Mouse (Mus musculus): ENCODE measurements around the gene Hddc3. TPM values are rescaled to one million over a fixed set of nuclear protein-coding genes. Genes with fewer than 3 reads are reported as not detected.
A peak's percentile ranks its signal among the peaks of the same experiment; 100 is the strongest.

The Hddc3 gene
- polyA plus RNA-seq (2015; fragmentation: Nextera tagmentation; extraction: Ambion mirVana) = 14.7 and 15.4 TPM in 2 replicates

GRCm38 (mm10) chr7:80342858-80343257 lies at the start of gene Hddc3:
Hddc3 (plus strand) TSS chr7:80343104.
- 1% methylated on average over 25 of the region's 25 CpGs for WGBS
- H3K9ac ChIP-seq = peak within 1 kb of the TSS; percentile 76
- H3K4me1 ChIP-seq (replicated peaks) = peaks cover 27% of the 10 kb centered on the region
- peak; percentile 35 for ATAC-seq
- H3K4me2 ChIP-seq (replicated peaks) = peak within 1 kb of the TSS; percentile 72
- H3K36me3 ChIP-seq = no peaks in the 10 kb centered on the region
- peak within 1 kb of the TSS; percentile 54 for H3K4me3 ChIP-seq (replicated peaks)
- H3K9me3 ChIP-seq = no peaks in the 10 kb centered on the region
- H3K27me3 ChIP-seq (replicated peaks) = no peaks in the 10 kb centered on the region
- peak within 1 kb of the TSS; percentile 66 for H3K27ac ChIP-seq

- peak; percentile 99 for ATAC-seq
- H3K9me3 ChIP-seq = no peaks in the 10 kb centered on the region
- H3K4me2 ChIP-seq (replicated peaks) = peak within 1 kb of the TSS; percentile 64
- peaks cover 3% of the 10 kb centered on the region; the same call in 1 of the 2 replicates for H3K4me1 ChIP-seq (replicated peaks)
- H3K27me3 ChIP-seq (replicated peaks) = no peaks in the 10 kb centered on the region
- H3K4me3 ChIP-seq (replicated peaks) = peak within 1 kb of the TSS; percentile 66
- 0 out of 2 replicates have a peak, but pooled peaks cover 6% of the 10 kb centered on the region for H3K36me3 ChIP-seq
- H3K27ac ChIP-seq = peak within 1 kb of the TSS; percentile 78
- WGBS = under 1% methylated on average over 52 of the region's 52 CpGs
- peak within 1 kb of the TSS; percentile 55 for H3K9ac ChIP-seq
Observed at GRCm38 (mm10) chr7:80294062-80294763, 48.7 kb upstream of the Hddc3 start, which contains the start of gene Prc1. Prc1 (plus strand) TSS chr7:80294450.

GRCm38 (mm10) chr7:80294764-80295648 lies 47.9 kb upstream of the Hddc3 start:
- Histone ChIP-seq H3K27ac (peak overlapping the region; percentile 78), H3K27me3 (replicated peaks) (no peaks in the 10 kb centered on the region), H3K4me1 (replicated peaks) (peaks cover 3% of the 10 kb centered on the region; the same call in 1 of the 2 replicates), H3K9ac (peak overlapping the region; percentile 55), H3K36me3 (0 out of 2 replicates have a peak, but pooled peaks cover 9% of the 10 kb centered on the region), H3K4me3 (replicated peaks) (peak overlapping the region; percentile 66), H3K4me2 (replicated peaks) (peak overlapping the region; percentile 64), H3K9me3 (no peaks in the 10 kb centered on the region)
- WGBS = 6% methylated on average over 37 of the region's 37 CpGs
- peak; percentile 74 for ATAC-seq

DNA sequence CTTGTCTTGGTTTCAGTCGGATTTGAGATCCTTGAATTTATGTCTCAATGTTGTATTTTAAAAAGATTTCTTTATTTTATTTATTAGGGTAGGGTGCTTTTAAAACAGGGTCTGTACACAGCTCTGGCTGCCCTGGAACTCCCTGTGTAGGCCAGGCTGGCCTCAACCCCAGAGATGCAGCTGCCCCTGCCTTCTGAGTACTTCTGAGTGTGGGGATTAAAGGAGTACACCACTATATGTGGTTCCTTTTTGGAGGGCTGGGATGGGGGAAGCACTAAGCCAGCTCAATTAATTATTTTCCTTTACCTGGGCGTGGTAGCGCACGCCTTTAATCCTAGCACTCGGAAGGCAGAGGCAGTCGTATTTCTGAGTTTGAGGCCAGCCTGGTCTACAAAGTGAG lies 46.4 kb upstream of the Hddc3 start:
- H3K4me2 ChIP-seq (replicated peaks) = 0 out of 2 replicates have a peak overlapping the region, but pooled peaks have one; percentile 64
- no peak overlapping the region for H3K4me3 ChIP-seq (replicated peaks)
- peaks cover 10% of the 10 kb centered on the region; the same call in 1 of the 2 replicates for H3K36me3 ChIP-seq
- H3K9me3 ChIP-seq = no peaks in the 10 kb centered on the region
- H3K27ac ChIP-seq = no peak overlapping the region
- no peaks in the 10 kb centered on the region for H3K27me3 ChIP-seq (replicated peaks)
- no peak overlapping the region for H3K9ac ChIP-seq
- ATAC-seq = no peak
- H3K4me1 ChIP-seq (replicated peaks) = peaks cover 3% of the 10 kb centered on the region; the same call in 1 of the 2 replicates
- 89% methylated on average over 6 of the region's 6 CpGs for WGBS

DNA sequence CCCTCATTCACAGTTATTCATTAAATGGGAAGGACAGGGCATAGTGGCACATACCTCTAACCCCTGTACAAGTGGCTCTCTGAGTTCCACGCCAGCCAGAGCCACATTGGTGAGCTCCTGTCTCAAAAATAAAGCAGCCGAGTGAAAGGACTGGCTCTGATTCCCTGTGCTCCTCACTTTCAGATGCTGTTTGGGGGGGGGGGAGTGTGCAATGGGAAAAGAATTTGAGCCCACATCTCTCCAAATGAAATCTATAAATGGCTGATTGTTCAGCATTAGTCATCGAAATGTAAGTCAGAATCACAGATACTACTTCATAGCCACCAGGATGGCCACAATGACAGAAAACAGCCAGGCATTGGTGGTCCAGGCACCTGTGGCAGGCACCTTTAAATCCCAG lies 45.9 kb upstream of the Hddc3 start:
- Histone ChIP-seq H3K4me2 (replicated peaks) (no peak overlapping the region), H3K9me3 (no peaks in the 10 kb centered on the region), H3K9ac (no peak overlapping the region), H3K4me1 (replicated peaks) (peaks cover 3% of the 10 kb centered on the region; the same call in 1 of the 2 replicates), H3K4me3 (replicated peaks) (no peak overlapping the region), H3K27ac (no peak overlapping the region), H3K27me3 (replicated peaks) (no peaks in the 10 kb centered on the region), H3K36me3 (peaks cover 16% of the 10 kb centered on the region)
- no peak for ATAC-seq
- WGBS = 87% methylated on average over 3 of the region's 3 CpGs

DNA sequence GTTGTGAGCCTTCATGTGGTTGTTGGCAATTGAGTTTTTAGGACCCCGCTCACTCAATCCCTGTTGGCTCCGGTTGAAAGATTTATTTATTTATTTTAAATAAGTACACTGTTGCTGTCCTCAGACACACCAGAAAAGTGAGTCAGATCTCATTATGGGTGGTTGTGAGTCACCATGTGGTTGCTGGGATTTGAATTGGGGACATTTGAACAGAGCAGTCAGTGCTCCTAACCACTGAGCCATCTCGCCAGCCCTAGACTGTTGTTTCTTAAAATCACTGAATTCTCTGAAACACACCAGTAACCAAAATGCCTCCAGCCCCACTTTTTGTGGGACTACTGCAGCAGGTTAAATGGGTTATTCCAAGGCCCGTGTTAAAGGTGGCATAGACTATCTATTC lies 44.1 kb upstream of the Hddc3 start:
- ATAC-seq = no peak
- Histone ChIP-seq H3K9me3 (no peaks in the 10 kb centered on the region), H3K4me3 (replicated peaks) (no peak overlapping the region), H3K27ac (no peak overlapping the region), H3K9ac (no peak overlapping the region), H3K4me2 (replicated peaks) (no peak overlapping the region), H3K36me3 (peaks cover 24% of the 10 kb centered on the region), H3K27me3 (replicated peaks) (no peaks in the 10 kb centered on the region), H3K4me1 (replicated peaks) (peaks cover 3% of the 10 kb centered on the region; the same call in 1 of the 2 replicates)
- WGBS = 88% methylated on average over 4 of the region's 4 CpGs

DNA sequence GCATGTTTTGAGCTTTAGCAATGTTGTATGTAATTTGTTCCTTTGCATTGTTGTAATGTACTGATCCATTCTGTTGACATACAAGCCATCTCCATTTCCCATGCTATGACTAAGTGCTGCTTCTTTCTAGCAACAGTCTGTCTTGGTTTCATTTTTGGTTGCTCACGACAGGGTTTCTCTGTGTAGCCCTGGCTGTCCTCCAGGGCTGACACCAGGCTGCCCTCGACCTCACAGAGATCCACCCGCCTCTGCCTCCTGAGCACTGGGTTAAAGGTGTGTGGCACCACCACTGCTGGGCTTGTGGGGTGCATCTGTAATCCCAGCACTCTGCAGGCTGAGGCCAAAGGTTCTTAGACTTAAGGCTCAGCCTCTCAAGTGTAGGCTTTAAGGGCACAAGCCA lies 43.3 kb upstream of the Hddc3 start:
- no peak overlapping the region for H3K4me3 ChIP-seq (replicated peaks)
- H3K36me3 ChIP-seq = peaks cover 31% of the 10 kb centered on the region
- WGBS = 79% methylated on average over 3 of the region's 3 CpGs
- peaks cover 3% of the 10 kb centered on the region; the same call in 1 of the 2 replicates for H3K4me1 ChIP-seq (replicated peaks)
- H3K4me2 ChIP-seq (replicated peaks) = no peak overlapping the region
- ATAC-seq = no peak
- H3K9me3 ChIP-seq = no peaks in the 10 kb centered on the region
- H3K27ac ChIP-seq = no peak overlapping the region
- no peak overlapping the region for H3K9ac ChIP-seq
- H3K27me3 ChIP-seq (replicated peaks) = no peaks in the 10 kb centered on the region

- Histone ChIP-seq H3K9ac (no peak overlapping the region), H3K27me3 (replicated peaks) (no peaks in the 10 kb centered on the region), H3K4me1 (replicated peaks) (peaks cover 3% of the 10 kb centered on the region; the same call in 1 of the 2 replicates), H3K27ac (no peak overlapping the region), H3K9me3 (no peaks in the 10 kb centered on the region), H3K4me2 (replicated peaks) (no peak overlapping the region), H3K4me3 (replicated peaks) (no peak overlapping the region), H3K36me3 (peaks cover 47% of the 10 kb centered on the region)
- ATAC-seq = no peak
- 87% methylated on average over 2 of the region's 2 CpGs for WGBS
Observed at GRCm38 (mm10) chr7:80301522-80301921, 41.4 kb upstream of the Hddc3 start.

DNA sequence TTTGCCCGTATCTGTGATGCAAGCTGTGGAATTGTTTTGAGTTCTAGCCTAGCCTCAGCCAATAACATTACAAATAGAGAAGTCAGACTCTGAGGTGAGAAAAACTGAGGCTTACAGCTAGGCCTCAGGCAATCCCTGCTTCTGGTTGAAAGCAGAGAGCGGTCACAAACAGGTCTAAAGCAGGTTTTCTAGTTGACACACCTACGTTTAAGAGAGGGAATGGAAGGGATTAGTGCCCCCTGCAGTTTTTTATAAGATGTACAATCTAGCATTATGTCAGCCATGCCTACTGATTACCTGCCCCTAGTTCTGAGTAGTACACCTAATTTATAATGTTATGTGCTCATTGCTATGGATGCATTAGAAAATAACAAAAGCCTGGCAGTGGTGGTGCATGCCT lies 35.1 kb upstream of the Hddc3 start:
- Histone ChIP-seq H3K27me3 (replicated peaks) (no peaks in the 10 kb centered on the region), H3K36me3 (peaks cover 73% of the 10 kb centered on the region), H3K9me3 (no peaks in the 10 kb centered on the region), H3K4me2 (replicated peaks) (no peak overlapping the region), H3K4me1 (replicated peaks) (no peaks in the 10 kb centered on the region), H3K4me3 (replicated peaks) (no peak overlapping the region), H3K9ac (no peak overlapping the region), H3K27ac (no peak overlapping the region)
- ATAC-seq = no peak
- 87% methylated on average over 3 of the region's 3 CpGs for WGBS

GRCm38 (mm10) chr7:80310771-80311170 lies 32.1 kb upstream of the Hddc3 start:
- no peak for ATAC-seq
- Histone ChIP-seq H3K36me3 (peaks cover 76% of the 10 kb centered on the region), H3K9ac (no peak overlapping the region), H3K4me1 (replicated peaks) (no peaks in the 10 kb centered on the region), H3K27me3 (replicated peaks) (no peaks in the 10 kb centered on the region), H3K27ac (no peak overlapping the region), H3K4me3 (replicated peaks) (no peak overlapping the region), H3K9me3 (no peaks in the 10 kb centered on the region), H3K4me2 (replicated peaks) (no peak overlapping the region)
- WGBS = 81% methylated on average over 7 of the region's 7 CpGs

GRCm38 (mm10) chr7:80315733-80316132 lies 27.2 kb upstream of the Hddc3 start:
- no peak for ATAC-seq
- Histone ChIP-seq H3K4me1 (replicated peaks) (no peaks in the 10 kb centered on the region), H3K9me3 (no peaks in the 10 kb centered on the region), H3K27ac (no peak overlapping the region), H3K4me2 (replicated peaks) (no peak overlapping the region), H3K36me3 (peaks cover 52% of the 10 kb centered on the region), H3K4me3 (replicated peaks) (no peak overlapping the region), H3K9ac (no peak overlapping the region), H3K27me3 (replicated peaks) (no peaks in the 10 kb centered on the region)
- WGBS = 89% methylated on average over 2 of the region's 2 CpGs

- Histone ChIP-seq H3K9ac (no peak overlapping the region), H3K27ac (no peak overlapping the region), H3K36me3 (peaks cover 40% of the 10 kb centered on the region), H3K9me3 (no peaks in the 10 kb centered on the region), H3K4me3 (replicated peaks) (no peak overlapping the region), H3K4me2 (replicated peaks) (no peak overlapping the region), H3K27me3 (replicated peaks) (no peaks in the 10 kb centered on the region), H3K4me1 (replicated peaks) (no peaks in the 10 kb centered on the region)
- WGBS = 61% methylated on average over 1 of the region's 1 CpGs
- no peak for ATAC-seq
Observed at GRCm38 (mm10) chr7:80317439-80318115, 25.3 kb upstream of the Hddc3 start.

All from intestine, embryonic 15.5 days (tissue).